Mouse (Mus musculus) thymus, adult 18-20 months (tissue): ENCODE data around the gene Lypd8.

ENCODE experiments used
- DNase-seq, 2 experiments: peaks; one replicate each; pipeline ENCODE4 v3.0.0; 2022; ENCODE audit warnings: mixed read lengths in 2 of 2

Lypd8 gene

GRCm38 (mm10) chr11:58400655-58401054, 21.8 kb downstream of the Lypd8 start:
- DNase-seq, result no peak

GRCm38 (mm10) chr11:58408066-58408465, 29.2 kb downstream of the Lypd8 start:
- no peak for DNase-seq

- DNase-seq, result no peak
Observed at GRCm38 (mm10) chr11:58418336-58418735, 39.5 kb downstream of the Lypd8 start.

GRCm38 (mm10) chr11:58420815-58421214, 42.0 kb downstream of the Lypd8 start, which contains the start of gene 1810065E05Rik:
1810065E05Rik (plus strand) TSS chr11:58421111.
- no peak for DNase-seq

GRCm38 (mm10) chr11:58432259-58432658, 53.4 kb downstream of the Lypd8 start, which contains the start of gene Gm12253:
Gm12253 (plus strand) TSS chr11:58432559.
- no peak for DNase-seq

GRCm38 (mm10) chr11:58437866-58438265, 59.0 kb downstream of the Lypd8 start:
- no peak for DNase-seq
